Mouse (Mus musculus) olfactory bulb, adult 2 months (tissue): Measurements from ENCODE around the gene Lrrc63. TPM values are rescaled to one million over a fixed set of nuclear protein-coding genes. Genes with fewer than 3 reads are reported as not detected.

Experiments used
- H3K27ac ChIP-seq: fragments of 200-500 bp; 2 replicates; pipeline ENCODE4 v1.5.1; 2012; ENCODE audit warnings: low read depth, low read length; ENCODE audit not compliant: insufficient read depth
- H3K4me1 ChIP-seq: fragments of 200-500 bp; 2 replicates; pipeline ENCODE4 v1.6.1; 2012; ENCODE audit warnings: low read length; ENCODE audit not compliant: control insufficient read depth, insufficient read depth
- H3K4me3 ChIP-seq: fragments of 200-500 bp; 2 replicates; pipeline ENCODE4 v1.5.1; 2012; ENCODE audit warnings: mild to moderate bottlenecking, low read depth, low read length, moderate library complexity; ENCODE audit not compliant: insufficient read depth
- CTCF ChIP-seq: fragments of 200-500 bp; IDR thresholded peaks from 2 replicates; pipeline ENCODE4 v1.5.1; 2012; ENCODE audit warnings: low read depth, mild to moderate bottlenecking, low read length, moderate library complexity; ENCODE audit not compliant: insufficient read depth
- POLR2A ChIP-seq: fragments of 200-500 bp; IDR thresholded peaks from 2 replicates; pipeline ENCODE4 v1.6.1; 2012; ENCODE audit warnings: mild to moderate bottlenecking, low read depth, low read length, moderate library complexity; ENCODE audit not compliant: insufficient read depth
- WGBS: fragments of 180-500 bp; shearing (Covaris S2); methylation state at CpG from one replicate; pipeline ENCODE4 v1.1.7; 2018; 5-methylcytosine and 5-hydroxymethylcytosine counted together
- polyA plus RNA-seq: library from polyadenylated mRNA; stranded (reverse); fragments of >200 nt; gene quantifications from 2 replicates; pipeline ENCODE4 v1.2.4, GENCODE M21; 2012; ENCODE audit warnings: low replicate concordance; ENCODE audit not compliant: missing spikeins, insufficient read depth, insufficient read length

The Lrrc63 gene
- polyA plus RNA-seq, 1 experiment: not detected

DNA sequence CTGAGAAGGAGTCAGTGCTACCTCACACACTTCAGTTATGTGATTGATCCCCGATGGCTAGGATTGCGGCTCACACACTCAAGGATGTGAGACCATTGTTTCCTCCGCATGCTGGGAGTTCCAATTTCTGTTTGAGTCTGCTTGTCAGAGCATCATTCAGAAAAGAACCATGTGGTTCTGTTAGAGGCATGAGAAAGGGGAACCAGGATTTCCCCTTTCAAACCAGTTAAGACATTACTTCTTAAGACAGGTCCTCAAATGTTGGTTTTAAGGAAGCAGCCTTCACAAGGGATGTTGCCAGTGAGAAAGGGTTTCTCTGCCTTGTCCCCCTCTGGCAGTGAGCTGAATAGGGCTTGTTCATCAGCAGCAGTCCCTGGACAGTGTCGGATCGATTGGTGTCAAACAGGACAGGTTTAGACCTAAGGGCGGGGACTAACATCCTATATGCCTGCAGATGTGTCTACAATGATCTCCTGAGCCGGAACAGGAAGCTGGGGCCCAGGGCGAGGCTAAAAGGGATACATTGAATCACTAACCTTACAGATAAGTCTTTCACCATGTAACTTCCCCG, 73.7 kb downstream of the Lrrc63 start:
- Histone ChIP-seq H3K4me1 (no peaks in the 10 kb centered on the region), H3K27ac (no peak overlapping the region), H3K4me3 (no peak overlapping the region)
- 82% methylated on average over 9 of the region's 9 CpGs for WGBS
- TF ChIP-seq POLR2A (no peak), CTCF (no peak)

DNA sequence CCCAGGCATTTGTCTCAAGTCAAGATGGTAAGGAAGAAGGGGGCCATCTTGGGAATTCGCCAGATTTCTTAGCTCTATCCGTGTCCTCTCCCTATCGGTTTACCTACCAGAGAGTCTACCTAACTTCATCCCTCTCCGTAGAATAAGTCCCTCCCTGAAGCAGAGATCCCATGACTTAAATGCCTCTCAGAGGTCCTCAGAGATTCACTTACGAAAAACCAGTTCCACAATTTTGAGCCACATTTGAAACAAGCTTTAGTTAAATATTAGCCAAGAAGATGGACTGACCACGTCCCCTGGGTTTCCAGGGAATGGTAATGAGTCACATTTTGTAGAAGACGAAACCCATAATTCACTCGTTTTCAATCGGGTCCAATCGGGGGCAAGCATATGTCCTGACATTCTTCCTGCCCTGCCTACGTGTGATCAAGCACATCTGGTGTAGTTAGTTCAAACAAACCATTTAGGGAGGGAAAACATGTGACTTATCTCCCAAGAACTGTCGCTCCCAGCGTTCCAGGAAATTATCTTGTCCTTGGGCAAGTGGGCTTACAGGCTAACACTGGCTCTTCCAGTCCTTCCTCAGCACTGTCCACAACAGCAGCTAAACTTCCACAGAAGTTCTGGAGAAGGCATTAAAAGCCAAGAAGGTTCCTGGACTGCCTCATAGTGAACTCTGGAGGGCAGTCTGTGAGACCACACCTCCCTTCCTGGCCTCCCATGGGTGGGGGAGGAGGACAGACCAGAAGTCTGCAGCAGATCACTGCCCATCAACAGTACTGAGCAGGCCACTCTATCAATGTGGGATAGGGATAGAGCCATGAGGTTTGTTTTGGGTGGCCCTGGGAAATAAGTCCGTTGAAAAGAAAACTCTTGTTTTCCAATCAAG, 76.0 kb downstream of the Lrrc63 start:
- TF ChIP-seq POLR2A: no peak
- TF ChIP-seq CTCF: no peak
- Histone ChIP-seq H3K4me1 (no peaks in the 10 kb centered on the region), H3K27ac (no peak overlapping the region), H3K4me3 (no peak overlapping the region)
- WGBS: 72% methylated on average over 14 of the region's 14 CpGs

DNA sequence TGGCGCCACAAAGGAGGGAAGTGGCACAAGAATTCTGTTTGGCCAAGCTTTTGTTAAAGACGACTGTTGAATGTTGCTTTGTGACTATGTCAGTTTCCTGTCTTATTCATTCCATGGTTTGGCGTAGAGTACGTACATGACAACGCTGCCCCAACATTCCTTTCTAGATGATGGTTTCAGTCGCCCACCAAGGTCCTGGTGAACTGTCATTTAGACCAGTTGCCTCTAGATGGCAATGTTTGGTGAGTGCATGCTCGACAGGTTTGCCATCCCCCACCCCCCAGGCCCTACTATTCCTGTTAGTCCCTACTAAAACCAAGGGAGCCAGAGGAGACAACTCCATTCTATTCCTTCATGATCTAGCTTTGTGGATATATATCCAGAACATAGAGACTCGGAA, 78.2 kb downstream of the Lrrc63 start:
- Histone ChIP-seq H3K27ac (no peak overlapping the region), H3K4me1 (no peaks in the 10 kb centered on the region), H3K4me3 (no peak overlapping the region)
- TF ChIP-seq CTCF: no peak
- WGBS: 64% methylated on average over 8 of the region's 8 CpGs

DNA sequence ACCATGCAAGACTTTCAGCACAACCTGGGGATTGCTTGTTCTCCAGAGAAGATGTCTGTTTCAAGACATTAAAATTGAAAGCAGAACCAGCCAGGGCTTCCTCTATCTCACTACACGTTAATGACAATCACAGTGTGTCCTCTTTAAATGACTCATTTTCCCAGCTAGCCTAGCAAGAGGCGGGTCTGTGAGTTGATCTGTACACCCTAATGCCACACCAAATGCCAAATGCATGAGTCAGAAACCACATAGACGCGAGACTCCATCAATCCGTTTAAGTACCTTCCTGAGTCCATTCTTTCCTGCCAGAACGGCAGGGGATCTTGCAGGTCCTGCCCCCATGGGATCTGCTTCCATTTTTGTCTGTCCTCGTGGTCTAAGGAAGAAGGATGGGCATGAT, 85.5 kb downstream of the Lrrc63 start:
- WGBS: 54% methylated on average over 7 of the region's 7 CpGs
- TF ChIP-seq POLR2A: no peak
- H3K4me3 ChIP-seq: no peak overlapping the region
- H3K27ac ChIP-seq: no peak overlapping the region
- H3K4me1 ChIP-seq: no peaks in the 10 kb centered on the region

DNA sequence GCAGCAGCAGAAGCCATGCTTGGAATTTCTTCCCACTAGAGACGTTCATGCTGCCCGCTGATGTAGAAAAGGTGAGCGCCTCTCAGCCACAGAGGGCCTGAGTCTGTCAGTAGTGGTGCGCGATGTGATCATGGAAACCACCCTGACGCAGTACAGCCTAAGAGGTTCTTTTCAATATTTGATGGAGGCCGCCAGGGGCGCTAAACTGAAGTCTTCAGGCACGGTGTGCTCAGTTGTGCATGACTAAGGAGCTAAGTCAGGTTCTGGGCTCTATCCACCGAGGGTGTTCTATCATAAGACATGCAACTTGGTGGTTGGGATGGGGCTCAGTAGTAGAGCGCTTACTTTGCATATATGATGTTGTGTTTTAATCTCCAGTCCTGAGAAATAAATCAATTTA, 95.2 kb downstream of the Lrrc63 start:
- WGBS: 61% methylated on average over 11 of the region's 11 CpGs
- Histone ChIP-seq H3K4me3 (no peak overlapping the region), H3K27ac (no peak overlapping the region), H3K4me1 (no peaks in the 10 kb centered on the region)
- TF ChIP-seq POLR2A (no peak), CTCF (no peak)

Other genes with a start within 250 kb of the Lrrc63 start
- 64.7 TPM in 1 of 2 replicates, not detected in the other for gene Lrch1, start 183.0 kb downstream of the Lrrc63 start, polyA plus RNA-seq
- gene Rubcnl, start 114.9 kb downstream of the Lrrc63 start, polyA plus RNA-seq: not detected in 2 replicates
- gene Lcp1, start 220 bp upstream of the Lrrc63 start, polyA plus RNA-seq: not detected in 2 replicates
- not detected in 2 replicates for gene Cpb2, start 111.4 kb upstream of the Lrrc63 start, polyA plus RNA-seq
- gene Zc3h13, start 153.5 kb upstream of the Lrrc63 start, polyA plus RNA-seq: 82.1 and 1,060 TPM in 2 replicates